Mouse (Mus musculus): ENCODE data around the gene Zfyve1.

The Zfyve1 gene

DNA sequence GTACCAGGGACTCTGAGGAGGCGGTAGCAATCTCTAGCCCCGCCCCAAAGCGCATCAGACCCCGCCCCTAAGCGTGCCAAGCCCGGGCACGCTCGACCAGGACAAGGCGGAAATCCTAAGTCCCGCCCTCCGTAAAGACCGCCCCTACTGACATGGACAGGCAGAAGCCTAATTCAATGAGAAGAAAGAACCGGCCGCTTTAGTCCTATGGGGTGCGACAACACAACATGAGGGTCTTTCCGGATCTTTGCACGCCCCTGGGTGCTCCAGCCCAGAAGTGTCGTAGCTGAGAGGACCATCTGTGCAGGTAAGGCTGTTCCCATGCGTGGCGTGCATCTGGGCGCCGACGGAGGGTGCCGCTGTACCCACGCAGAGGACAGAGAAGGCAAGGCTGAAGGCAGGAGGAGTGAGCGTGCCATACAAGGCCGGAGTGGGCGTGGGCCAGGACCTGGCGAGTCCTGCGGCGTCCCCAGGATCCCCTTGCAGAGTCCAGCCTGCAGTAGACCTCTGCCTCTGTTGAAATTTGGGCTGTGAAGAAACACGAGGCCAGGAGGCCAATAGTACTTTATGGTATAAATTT is 76.6 kb downstream of the Zfyve1 start, which contains the start of gene Dcaf4:
Gene Dcaf4 (plus strand): TSS at position 156 of the 580 bp plus-strand sequence.
- peak; percentile 99 for DNase-seq

DNA sequence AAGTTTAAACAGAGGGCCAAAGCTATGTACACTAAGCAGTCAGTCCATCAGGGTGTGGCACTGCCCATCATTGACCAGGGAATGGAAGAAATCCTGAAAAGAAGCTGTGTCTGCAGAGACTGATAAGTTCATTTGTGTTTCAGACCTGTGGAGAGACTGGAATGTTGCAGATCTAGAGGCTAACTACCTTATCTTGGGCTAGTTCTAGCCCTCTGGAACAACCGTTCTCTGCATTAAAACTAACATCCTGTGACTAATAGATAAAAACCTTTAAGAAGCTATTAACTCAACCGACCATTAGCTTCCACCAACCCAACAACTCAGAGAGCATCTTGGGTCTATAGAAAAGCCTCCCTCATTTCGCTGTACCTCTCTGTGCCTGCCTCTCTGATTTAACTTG is 79.4 kb downstream of the Zfyve1 start:
- DNase-seq, result no peak

DNA sequence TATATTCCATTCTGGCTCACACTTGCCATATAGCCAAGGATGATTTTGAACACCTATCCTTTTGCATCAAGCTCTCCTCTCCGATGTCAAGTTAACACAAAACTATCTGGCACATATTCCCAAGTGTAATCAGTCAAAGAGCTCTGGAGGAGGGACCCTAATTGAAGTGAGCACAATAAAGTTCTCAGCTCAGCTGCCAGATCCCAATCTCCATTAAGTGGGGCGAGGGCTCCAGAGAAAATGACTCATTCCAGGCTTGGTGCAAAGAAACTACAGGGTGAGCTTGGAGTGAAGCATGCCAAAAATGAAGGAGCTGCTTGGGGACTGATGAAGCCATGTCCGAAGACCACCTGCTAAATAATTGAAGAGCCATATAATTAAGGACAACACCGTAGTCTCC is 82.8 kb downstream of the Zfyve1 start:
- no peak for DNase-seq

DNA sequence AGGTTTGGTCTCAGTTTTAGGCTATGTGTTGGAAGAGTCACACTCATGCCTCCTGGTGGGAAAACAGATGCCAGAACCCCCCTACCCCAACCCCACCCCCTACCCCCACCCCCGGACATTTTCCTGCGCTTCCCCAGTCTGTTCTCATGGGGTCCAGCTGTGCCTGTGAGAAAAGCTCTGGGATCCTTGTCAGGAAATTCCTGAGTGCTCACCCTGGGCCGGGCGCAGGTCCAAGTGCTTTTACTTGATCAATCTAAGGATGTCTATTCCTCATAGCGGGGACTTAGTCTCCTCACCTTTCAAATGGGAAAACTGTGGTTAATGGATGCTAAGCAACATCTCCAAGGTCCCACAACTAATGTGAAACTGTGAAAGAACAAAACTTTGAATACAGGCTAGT is 83.8 kb downstream of the Zfyve1 start:
- peak; percentile 26 for DNase-seq

DNA sequence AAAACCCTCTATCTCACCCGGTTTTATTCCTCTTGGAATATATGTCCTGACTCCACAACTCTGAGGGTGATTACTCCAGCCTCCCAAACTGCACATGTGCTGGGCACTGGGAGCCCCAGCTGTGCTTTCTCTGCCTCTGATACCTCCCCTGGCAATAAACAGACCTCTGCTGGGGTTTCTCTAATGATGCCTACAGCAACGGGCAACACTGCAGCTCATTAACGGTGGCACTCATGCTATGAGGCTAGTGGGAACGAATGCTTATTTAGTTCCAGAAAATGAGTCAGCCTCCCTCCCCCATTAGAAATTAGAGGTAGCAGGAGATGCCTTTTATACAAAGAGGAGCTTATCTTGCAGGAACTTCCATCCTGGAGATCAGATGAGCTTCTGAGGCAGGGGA is 84.2 kb downstream of the Zfyve1 start:
- DNase-seq, result no peak

DNA sequence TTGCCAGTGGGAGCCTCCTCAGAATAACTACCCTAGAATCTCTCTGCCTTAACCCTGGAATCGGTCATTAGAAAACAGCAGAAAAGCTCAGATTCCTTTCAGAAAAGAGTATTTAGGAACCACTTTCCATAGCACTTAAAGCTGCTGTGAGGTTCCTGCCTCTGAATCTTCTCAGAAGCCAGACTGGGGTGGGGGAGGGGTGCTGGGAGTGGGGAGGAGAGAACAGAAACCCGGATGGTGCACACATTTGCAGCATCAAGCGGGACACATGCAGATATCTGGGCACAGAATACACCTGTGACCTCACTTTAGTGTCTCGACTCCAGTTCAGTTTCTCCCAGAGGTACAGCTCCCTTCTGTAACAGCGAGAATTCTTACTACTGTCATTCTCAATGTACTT is 86.4 kb downstream of the Zfyve1 start:
- no peak for DNase-seq

DNA sequence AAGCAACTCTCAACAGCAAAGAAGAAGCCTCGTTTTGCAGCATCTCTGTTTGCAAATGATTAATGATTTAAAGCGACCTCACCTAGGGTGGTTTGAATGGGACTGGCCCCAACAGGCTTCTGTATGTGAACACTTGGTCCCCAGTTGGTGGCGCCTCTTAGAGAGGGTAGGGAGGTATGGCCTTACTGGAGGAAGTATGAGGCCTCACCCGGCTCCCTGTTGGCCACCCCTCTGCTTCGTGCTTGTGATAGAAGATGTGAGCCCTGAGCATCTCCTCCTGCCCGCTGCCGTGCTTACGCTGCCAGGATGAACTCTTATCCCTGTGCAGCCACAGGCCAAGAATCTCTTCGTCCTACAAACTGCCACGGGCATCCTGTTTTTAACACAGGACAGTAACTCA is 90.5 kb downstream of the Zfyve1 start:
- DNase-seq, result no peak

DNA sequence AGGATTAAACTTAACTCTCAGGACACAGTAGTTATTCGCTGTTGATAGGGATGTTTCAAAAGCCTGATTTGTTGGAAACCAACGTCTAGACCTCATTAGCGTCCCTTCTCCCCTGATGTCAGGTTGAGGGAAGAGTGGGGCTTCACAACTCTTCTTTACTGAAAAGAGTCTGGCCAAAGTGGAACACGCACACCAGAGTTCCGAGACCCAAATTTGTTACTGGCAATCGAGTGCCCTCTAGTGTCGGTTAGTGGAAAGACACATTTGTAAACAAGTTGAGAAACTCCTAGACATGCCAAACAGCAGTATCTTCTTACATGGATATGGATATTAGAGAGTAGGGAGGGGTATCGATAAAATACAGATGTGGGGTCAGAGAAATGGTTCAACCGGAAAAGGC is 94.8 kb downstream of the Zfyve1 start:
- peak; percentile 67 for DNase-seq

DNA sequence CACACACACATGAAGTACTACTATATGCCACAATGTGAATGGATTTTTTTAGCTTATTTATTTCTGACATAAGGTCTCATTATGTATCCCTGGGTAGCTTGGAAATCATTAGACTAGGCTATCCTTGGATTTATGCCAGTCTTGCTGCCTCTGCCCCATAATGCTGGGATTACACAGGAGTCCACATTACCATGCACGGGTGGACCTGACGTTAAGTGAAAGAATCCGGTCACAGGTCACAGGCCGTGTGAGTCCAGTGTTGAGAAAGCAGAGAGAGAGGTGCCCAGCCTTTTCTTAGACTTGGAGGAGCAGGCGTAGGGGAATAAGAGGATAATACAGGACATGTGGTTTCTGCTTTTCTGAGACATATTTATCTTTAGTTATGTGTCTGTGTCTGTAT is 97.8 kb downstream of the Zfyve1 start:
- DNase-seq, result no peak

DNA sequence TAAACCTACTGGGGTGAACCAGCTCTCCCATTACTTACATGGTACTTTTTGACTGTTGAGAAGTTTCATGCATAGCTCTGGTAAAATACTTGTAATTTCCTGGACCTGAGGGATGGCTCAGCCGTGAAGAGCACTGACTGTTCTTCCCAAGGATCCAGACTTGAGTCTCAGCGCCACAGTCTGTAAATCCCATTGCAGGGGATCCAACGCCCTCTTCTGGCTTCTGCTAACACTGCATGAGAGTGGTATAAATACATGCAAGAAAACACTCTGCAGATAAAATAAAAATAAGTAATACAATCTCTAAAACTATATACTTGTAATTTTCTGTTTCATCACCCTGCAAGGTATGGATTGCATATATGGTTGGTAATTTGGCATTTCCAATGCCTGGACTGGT is 99.1 kb downstream of the Zfyve1 start:
- no peak for DNase-seq

DNA sequence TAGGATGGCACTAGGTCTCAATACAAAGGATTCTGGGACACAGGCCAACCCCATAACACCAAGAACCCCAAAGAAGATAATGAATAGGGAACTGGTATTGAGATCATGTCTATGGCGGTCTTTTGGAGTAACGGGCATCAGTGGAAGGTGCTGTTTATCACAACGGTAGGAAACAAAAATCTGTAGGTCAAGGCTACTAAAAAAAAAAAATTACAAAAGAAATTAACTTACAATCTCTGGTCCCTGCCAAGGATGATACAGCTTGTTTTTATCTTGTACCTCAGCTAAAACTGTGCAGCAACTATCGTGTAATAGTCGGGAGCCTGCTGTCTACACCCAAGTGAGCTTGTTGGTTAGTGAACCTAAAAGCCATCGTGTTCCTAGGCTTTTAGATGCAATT is 100.3 kb downstream of the Zfyve1 start:
- no peak for DNase-seq

All from lung, postnatal 14 days (tissue).